Mouse (Mus musculus): ENCODE measurements at regions not wholly inside any gene's neighbourhood (a gene's known extent, or its start where the extent isn't known, plus 50 kb on each side); places are given as distances from the start of the nearest gene placed in this dataset.

DNA sequence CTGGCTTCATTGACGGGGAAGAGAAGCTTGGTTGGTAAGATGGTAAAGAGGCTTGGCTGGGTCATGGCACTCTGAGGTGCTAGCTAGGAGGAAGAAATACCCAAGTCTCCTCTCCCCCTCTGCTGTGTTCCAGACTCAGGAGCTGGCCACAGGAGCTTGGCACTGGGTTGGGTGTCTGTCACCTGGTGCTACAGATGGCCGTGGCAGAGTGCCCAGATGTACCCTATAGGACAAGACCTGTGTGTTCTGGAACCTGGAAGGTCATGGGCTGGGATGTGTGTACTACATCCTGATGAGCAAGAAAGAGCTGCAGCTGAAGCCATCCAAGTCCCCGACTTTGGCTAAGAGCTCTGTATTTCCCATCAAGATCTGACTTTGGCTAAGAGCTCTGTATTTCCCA lies 72.4 kb downstream of the Nupl2 start:
- Histone ChIP-seq H3K4me3 (ENCODE audit: insufficient read depth, low read length) (no peak overlapping the region), H3K4me1 (ENCODE audit: control insufficient read depth, insufficient read depth, low read length) (no peaks in the 10 kb centered on the region), H3K27ac (ENCODE audit: insufficient read depth, low read length) (no peak overlapping the region)
- TF ChIP-seq CTCF (IDR thresholded peaks at IDR 0.05; ENCODE audit: borderline replicate concordance, insufficient read depth, low read length) (no peak), POLR2A (IDR thresholded peaks at IDR 0.05; ENCODE audit: low read depth, low read length) (no peak)

DNA sequence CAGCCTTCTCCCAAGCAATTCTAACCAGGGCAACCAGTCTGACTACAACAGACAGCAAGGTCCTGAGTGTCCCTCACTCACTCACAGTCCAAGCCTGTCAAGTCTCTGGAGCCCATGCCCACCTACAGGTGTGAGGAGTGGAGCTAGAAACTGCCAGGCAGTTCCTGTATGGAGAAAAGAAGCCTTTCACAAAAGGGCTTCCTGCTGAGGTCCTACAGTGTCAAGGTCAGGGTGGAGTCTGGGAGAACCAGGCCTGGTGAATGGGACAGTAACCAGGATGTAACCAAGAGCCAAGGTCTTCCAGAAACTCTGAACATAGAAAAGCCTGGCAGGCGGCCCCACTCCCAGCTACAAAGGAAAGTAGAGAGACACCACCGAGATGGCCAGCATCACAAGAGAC lies 74.2 kb downstream of the Nupl2 start:
- no peak overlapping the region for H3K27ac ChIP-seq (ENCODE audit: insufficient read depth, low read length)
- no peaks in the 10 kb centered on the region for H3K4me1 ChIP-seq (ENCODE audit: control insufficient read depth, insufficient read depth, low read length)
- no peak overlapping the region for H3K4me3 ChIP-seq (ENCODE audit: insufficient read depth, low read length)
- no peak for TF ChIP-seq CTCF (IDR thresholded peaks at IDR 0.05; ENCODE audit: borderline replicate concordance, insufficient read depth, low read length)
- TF ChIP-seq POLR2A (IDR thresholded peaks at IDR 0.05; ENCODE audit: low read depth, low read length): no peak

DNA sequence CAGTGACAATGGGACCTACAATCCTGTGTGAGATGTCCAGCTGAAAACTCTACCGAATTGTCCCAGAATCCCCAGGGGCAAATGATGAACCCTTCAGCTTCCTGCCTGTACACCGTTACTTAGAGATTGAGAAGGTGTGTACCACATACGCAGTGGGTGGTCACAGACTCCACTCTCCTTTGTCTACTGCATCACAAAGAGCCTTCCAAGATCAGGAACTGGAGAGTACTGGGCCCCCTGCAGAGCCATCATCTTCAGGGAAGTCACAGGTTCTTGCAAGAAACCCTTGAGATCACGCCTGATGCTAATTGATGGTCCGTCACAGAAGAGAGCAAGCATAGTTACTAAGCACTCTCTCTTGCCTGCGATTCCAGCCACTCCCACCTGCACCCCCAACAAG lies 79.4 kb downstream of the Nupl2 start:
- Histone ChIP-seq H3K27ac (ENCODE audit: insufficient read depth, low read length) (no peak overlapping the region), H3K4me1 (ENCODE audit: control insufficient read depth, insufficient read depth, low read length) (no peaks in the 10 kb centered on the region), H3K4me3 (ENCODE audit: insufficient read depth, low read length) (no peak overlapping the region)
- no peak for TF ChIP-seq POLR2A (IDR thresholded peaks at IDR 0.05; ENCODE audit: low read depth, low read length)
- no peak for TF ChIP-seq CTCF (IDR thresholded peaks at IDR 0.05; ENCODE audit: borderline replicate concordance, insufficient read depth, low read length)

DNA sequence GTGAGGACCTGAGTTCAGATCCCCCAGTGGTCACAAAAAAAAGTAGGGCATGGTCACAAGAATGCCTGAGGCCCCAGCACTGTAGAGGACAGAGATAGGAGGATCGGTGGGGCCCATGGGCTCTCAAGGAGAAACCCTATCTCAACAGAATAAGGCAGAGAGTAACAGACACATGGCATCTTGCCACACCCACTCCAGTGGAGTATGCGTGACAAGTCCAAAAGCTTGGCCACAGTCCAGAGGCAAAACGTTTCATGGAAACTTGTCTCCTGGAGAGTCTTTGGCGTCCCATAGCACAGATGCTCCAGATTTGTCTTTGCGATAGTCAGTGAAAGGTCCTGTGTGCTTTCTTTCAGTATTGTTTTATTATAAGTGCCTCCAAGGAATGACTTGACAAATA lies 90.7 kb downstream of the Nupl2 start:
- H3K4me3 ChIP-seq (ENCODE audit: insufficient read depth, low read length): no peak overlapping the region
- no peak overlapping the region for H3K27ac ChIP-seq (ENCODE audit: insufficient read depth, low read length)
- no peaks in the 10 kb centered on the region for H3K4me1 ChIP-seq (ENCODE audit: control insufficient read depth, insufficient read depth, low read length)
- TF ChIP-seq CTCF (IDR thresholded peaks at IDR 0.05; ENCODE audit: borderline replicate concordance, insufficient read depth, low read length) (no peak), POLR2A (IDR thresholded peaks at IDR 0.05; ENCODE audit: low read depth, low read length) (no peak)

DNA sequence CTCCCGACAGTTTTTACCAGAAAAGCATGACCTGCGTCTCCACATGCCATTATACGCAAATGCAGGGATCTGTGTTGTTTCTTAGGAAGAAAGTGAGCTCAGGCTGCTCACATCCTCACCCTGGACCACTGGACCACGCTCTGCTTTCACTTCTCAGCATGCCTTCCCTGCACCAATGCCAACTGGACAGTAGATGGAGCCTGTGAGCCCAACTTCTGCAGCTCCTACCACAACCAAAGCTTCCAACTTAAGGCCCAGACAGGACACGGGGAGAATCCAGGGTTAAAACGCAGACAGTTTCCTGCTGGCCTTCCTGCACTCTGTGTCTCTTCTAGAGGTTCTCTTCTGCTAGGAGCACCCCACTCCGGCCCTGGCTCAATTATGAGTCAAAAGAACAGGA lies 90.3 kb downstream of the Kcnh2 start:
- H3K4me1 ChIP-seq (ENCODE audit: control insufficient read depth, insufficient read depth, low read length): peaks cover 11% of the 10 kb centered on the region
- no peak overlapping the region for H3K4me3 ChIP-seq (ENCODE audit: insufficient read depth, low read length)
- no peak overlapping the region for H3K27ac ChIP-seq (ENCODE audit: insufficient read depth, low read length)
- TF ChIP-seq CTCF (IDR thresholded peaks at IDR 0.05; ENCODE audit: borderline replicate concordance, insufficient read depth, low read length) (peak; percentile 92), POLR2A (IDR thresholded peaks at IDR 0.05; ENCODE audit: low read depth, low read length) (no peak)

DNA sequence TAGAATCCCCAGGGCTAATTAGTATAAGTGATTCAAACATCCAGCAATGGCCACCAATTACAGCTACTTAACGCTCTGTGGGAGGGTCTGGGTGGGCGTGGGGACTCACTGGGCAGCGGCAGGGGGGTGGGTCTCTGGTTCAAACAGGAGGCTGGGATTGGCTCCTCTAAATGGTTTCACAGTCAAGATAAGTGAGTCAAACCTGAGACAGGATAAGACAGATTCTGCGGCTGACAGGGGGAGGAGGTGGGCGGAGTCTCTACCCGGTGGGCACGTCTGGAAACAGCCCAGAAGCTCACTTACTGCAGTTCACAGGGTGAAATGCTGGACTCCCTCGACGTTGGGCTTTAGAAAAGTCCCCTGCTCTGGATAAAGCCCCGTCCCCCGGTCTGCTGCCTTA lies 89.3 kb downstream of the Kcnh2 start:
- Histone ChIP-seq H3K4me3 (ENCODE audit: insufficient read depth, low read length) (no peak overlapping the region), H3K27ac (ENCODE audit: insufficient read depth, low read length) (peak overlapping the region; percentile 66), H3K4me1 (ENCODE audit: control insufficient read depth, insufficient read depth, low read length) (peaks cover 11% of the 10 kb centered on the region)
- TF ChIP-seq CTCF (IDR thresholded peaks at IDR 0.05; ENCODE audit: borderline replicate concordance, insufficient read depth, low read length) (no peak), POLR2A (IDR thresholded peaks at IDR 0.05; ENCODE audit: low read depth, low read length) (no peak)

DNA sequence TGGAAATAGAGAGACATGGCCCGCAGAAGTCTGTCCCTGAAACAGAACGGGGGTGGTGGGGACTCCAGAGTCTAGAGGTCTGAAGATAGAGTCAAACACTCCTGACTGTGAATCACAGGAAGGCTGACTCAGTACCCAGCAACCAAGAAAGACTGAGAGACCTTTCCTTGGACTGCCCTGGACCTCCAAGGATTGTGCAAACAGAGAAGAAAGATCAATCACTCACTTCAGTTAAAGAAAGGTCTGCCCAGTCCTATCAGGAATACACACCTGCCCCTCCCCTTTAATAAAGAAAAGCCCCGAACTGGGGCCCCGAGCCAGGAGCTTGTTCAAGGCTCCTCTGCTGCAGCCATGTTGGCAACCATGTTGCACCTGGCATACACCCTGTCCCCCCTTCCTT lies 87.3 kb downstream of the Kcnh2 start:
- TF ChIP-seq CTCF (IDR thresholded peaks at IDR 0.05; ENCODE audit: borderline replicate concordance, insufficient read depth, low read length) (no peak), POLR2A (IDR thresholded peaks at IDR 0.05; ENCODE audit: low read depth, low read length) (no peak)
- no peak overlapping the region for H3K4me3 ChIP-seq (ENCODE audit: insufficient read depth, low read length)
- H3K4me1 ChIP-seq (ENCODE audit: control insufficient read depth, insufficient read depth, low read length): peaks cover 11% of the 10 kb centered on the region
- no peak overlapping the region for H3K27ac ChIP-seq (ENCODE audit: insufficient read depth, low read length)

DNA sequence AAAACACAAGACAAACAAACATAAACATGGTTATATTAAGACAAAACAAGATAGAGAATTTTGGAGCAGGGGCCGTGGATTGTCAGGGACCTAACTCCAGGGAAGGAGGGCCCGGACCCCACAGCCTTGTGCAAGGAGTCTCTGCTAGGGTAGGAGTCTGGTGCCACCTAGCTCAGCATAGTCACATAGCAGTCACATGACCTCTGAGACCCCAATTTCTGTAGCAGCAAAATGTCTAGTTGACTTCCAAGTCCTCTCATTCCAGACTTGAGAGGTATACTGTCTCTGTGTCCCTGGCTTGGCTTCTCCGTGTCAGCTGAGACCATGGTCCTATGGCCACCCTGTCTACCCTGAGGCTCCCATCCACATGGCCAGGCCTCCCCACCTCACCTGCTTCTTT lies 86.0 kb downstream of the Kcnh2 start:
- peaks cover 11% of the 10 kb centered on the region for H3K4me1 ChIP-seq (ENCODE audit: control insufficient read depth, insufficient read depth, low read length)
- no peak overlapping the region for H3K27ac ChIP-seq (ENCODE audit: insufficient read depth, low read length)
- H3K4me3 ChIP-seq (ENCODE audit: insufficient read depth, low read length): no peak overlapping the region
- TF ChIP-seq CTCF (IDR thresholded peaks at IDR 0.05; ENCODE audit: borderline replicate concordance, insufficient read depth, low read length) (no peak), POLR2A (IDR thresholded peaks at IDR 0.05; ENCODE audit: low read depth, low read length) (no peak)

DNA sequence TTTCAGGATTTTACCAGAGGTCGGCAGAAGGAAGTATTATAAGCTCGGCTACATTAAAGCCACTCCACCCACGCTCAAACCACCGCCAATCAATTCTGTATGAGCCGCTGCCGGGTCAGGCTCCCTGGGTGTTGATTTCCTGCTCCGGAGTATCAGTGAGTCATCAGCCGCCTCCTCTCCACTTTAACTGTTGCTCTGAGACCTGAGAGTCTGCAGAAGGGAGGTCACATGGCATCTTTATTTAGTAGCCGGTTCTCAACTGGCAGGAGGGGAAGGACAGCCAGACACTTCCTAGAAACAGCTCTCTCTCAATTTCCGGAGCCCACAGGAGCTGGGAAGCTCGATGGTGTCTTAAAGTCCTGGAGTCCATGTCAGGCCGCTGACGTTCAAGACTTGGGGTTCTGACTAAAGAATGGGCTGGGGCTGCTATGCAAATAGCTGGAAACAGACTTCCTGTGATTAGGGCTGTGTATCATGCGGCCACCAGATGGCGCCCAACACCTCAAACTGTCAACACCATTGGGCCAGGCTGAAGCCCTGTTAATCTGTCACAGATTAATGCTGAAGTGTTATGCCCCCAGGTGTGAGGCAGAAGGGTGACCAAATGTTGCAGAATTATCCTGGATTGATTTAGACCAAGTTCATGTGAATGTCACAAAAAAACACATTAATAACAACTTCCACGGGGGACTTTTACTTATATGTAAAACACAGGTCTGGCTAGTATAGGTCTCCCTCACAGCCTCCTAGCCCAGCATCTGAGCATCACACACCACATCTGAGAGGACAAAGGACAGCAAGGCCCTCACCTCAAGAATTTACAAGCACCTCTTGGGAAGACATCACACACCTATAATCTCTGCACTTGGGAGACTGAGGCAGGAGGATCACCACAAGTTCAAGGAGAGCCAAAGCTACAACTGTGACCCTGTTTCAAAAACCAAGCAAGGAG lies 84.8 kb downstream of the Kcnh2 start:
- Histone ChIP-seq H3K27ac (ENCODE audit: insufficient read depth, low read length) (peak overlapping the region; percentile 93), H3K4me1 (ENCODE audit: control insufficient read depth, insufficient read depth, low read length) (peaks cover 11% of the 10 kb centered on the region), H3K4me3 (ENCODE audit: insufficient read depth, low read length) (no peak overlapping the region)
- TF ChIP-seq CTCF (IDR thresholded peaks at IDR 0.05; ENCODE audit: borderline replicate concordance, insufficient read depth, low read length) (peak; percentile 93), POLR2A (IDR thresholded peaks at IDR 0.05; ENCODE audit: low read depth, low read length) (peak; percentile 60)

Data from embryonic fibroblast, embryonic 13.5 days (primary cell).